ENCODE assay signal across 13 mouse cellular contexts in the genomic region with DNA sequence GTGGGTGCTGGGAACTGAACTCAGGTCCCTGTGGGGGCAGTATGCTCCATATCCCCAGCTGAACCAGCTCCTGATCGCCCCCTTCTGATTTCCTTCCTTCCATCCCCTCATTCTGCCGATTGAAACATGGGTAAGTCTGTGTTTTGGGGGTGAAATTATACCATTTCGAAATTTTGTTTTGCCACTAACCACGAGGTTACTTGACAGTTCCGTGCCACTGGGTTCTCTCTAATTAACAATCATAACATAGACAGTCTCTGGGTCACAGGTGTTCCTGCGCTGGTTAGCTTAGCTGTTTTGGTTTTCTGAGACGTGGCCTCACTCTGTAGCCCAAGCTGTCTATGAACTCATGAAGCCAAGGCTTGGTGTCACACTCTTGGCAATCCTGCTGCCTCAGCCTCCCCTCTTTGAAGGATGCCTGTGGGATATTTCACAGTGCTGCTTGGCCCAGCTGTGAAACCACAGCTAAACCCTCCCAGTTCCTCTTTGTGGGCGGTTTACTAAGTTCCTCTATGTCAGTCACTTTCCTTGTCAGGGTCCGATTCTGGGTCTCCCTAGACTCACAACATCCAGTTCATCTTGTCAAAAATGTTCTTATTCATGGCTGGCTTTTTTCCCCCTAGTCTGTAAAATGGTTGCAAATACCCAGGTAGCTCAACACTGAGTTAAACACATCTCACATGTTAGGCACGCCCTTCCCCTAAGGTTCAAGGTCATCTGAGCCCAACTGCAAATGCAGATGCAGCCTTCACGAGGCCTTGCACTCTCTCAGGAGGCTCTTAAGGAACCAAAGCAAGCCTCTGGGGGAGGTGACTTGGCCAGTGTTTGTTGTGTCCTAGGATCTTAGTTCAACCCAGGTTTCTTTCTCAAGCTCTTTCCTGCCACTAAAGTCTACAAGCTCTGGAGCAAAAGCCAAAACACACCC. TPM values are rescaled to one million over a fixed set of nuclear protein-coding genes. Genes with fewer than 3 reads are reported as not detected.
DNase-seq lines count a peak whose midpoint lies in the region; ATAC-seq lines count a peak whose summit lies in the region.
"Had no signal": no experiment of that assay in that cellular context is flagged by ENCODE, and none has a peak within 500 bp of the region (broad histone marks: within the 10 kb centered on the region; RNA-seq: fewer than 3 reads in every experiment).

No protein-coding gene starts in this region.

- 89% methylated on average over 11 of the region's 11 CpGs for WGBS in hindbrain, embryonic 13.5 days

- H3K36me3 ChIP-seq in hindbrain, embryonic 13.5 days, result no peaks in the 10 kb centered on the region
- H3K36me3 ChIP-seq: heart, embryonic 13.5 days had no signal

- peak; percentile 62 for DNase-seq in adrenal gland, postnatal 10 days
- no peak for DNase-seq in adrenal gland, postnatal 4 days (ENCODE audit: low spot score in 2 of 2)
- DNase-seq in A20 (ENCODE audit: low read depth, low spot score), result peak; percentile 93
- DNase-seq in heart, postnatal 36 days, result peak; percentile 14
- peak; percentile 11 to 78 for DNase-seq in natural killer cell, adult 2 months (ENCODE audit: low spot score in 2 of 2)
- DNase-seq in frontal cortex, postnatal 36 days (ENCODE audit: low spot score in 2 of 2), result no peak
- no peak for DNase-seq in Muller cell, postnatal 12 days (ENCODE audit: inconsistent ontology term)
- DNase-seq: kidney, adult 8-10 months; midbrain, embryonic 14.5 days; right cerebral cortex, postnatal 14 days had no signal

- ATAC-seq in hindbrain, embryonic 13.5 days (ENCODE audit: low FRiP score), result no peak

- intact Hi-C loops in heart, postnatal 36 days (cut with DNase I), result no loop called here

- no peak overlapping the region for H3K9ac ChIP-seq in hindbrain, embryonic 13.5 days
- H3K9ac ChIP-seq: heart, embryonic 13.5 days had no signal

- H3K4me1 ChIP-seq in hindbrain, embryonic 13.5 days (replicated peaks), result no peaks in the 10 kb centered on the region

- no peaks in the 10 kb centered on the region for H3K9me3 ChIP-seq in hindbrain, embryonic 13.5 days
- H3K9me3 ChIP-seq: heart, embryonic 13.5 days had no signal

- H3K27ac ChIP-seq in hindbrain, embryonic 13.5 days, result no peak overlapping the region
- H3K27ac ChIP-seq: heart, embryonic 13.5 days had no signal

- H3K27me3 ChIP-seq in hindbrain, embryonic 13.5 days, result no peaks in the 10 kb centered on the region
- H3K27me3 ChIP-seq: heart, embryonic 13.5 days had no signal

- no peak overlapping the region for H3K4me3 ChIP-seq in hindbrain, embryonic 13.5 days
- H3K4me3 ChIP-seq: heart, embryonic 13.5 days had no signal

- H3K4me2 ChIP-seq in hindbrain, embryonic 13.5 days, result no peak overlapping the region
- H3K4me2 ChIP-seq: heart, embryonic 13.5 days had no signal

RNA-seq across cellular contexts. Expression of gene Plbd1, which starts 21.9 kb away (rescaled TPM):
- 100 to 1,000 TPM; 114 to 115 TPM for total RNA-seq in adrenal gland, postnatal 10 days (2021)
- 10 to 100 TPM; 36.6 to 51.5 TPM for total RNA-seq in adrenal gland, postnatal 4 days (2021)
- 10 to 100 TPM; 46.5 TPM for total RNA-seq in heart, postnatal 36 days (2021)
- 1.4 and 1.8 TPM in 2 replicates for polyA plus RNA-seq in hindbrain, embryonic 13.5 days (2015; fragmentation: Nextera tagmentation; extraction: Ambion mirVana)
- polyA plus RNA-seq: C2C12 had no signal

Comparison
In these comparisons a context has a peak if more than half of its experiments do, and no peak if none do; other contexts are left out.
1. DNase-seq: peak in adrenal gland, postnatal 10 days (single experiment), A20 (single experiment), heart, postnatal 36 days (2 of 2) and natural killer cell, adult 2 months (2 of 2); none in adrenal gland, postnatal 4 days (0 of 2), frontal cortex, postnatal 36 days (0 of 2) and Muller cell, postnatal 12 days (single experiment).